Mouse (Mus musculus) neural tube, embryonic 11.5 days (tissue): ENCODE results near the gene Rnls. TPM values are rescaled to one million over a fixed set of nuclear protein-coding genes. Genes with fewer than 3 reads are reported as not detected.

Experiments used
- ATAC-seq: fragments of 200-750 bp; cut with Nextera tagmentation; 2 replicates; pipeline ENCODE4 v1.8.0; 2017; ENCODE audit warnings: moderate number of reproducible peaks, mild to moderate bottlenecking, moderate TSS enrichment, moderate library complexity; ENCODE audit not compliant: insufficient read depth, low FRiP score, low TSS enrichment
- DNase-seq: peaks from one replicate; pipeline ENCODE4 v3.0.0-alpha.2; 2015; ENCODE audit warnings: low spot score
- H3K27ac ChIP-seq: fragments of 300-500 bp; sonication (generic); 2 replicates; pipeline ENCODE4 v1.5.1; 2014; ENCODE audit warnings: low read depth, mild to moderate bottlenecking, low read length
- H3K27me3 ChIP-seq: fragments of 300-500 bp; sonication (generic); 2 replicates; pipeline ENCODE4 v1.6.1; 2014; ENCODE audit warnings: mild to moderate bottlenecking, low read length, mixed read lengths; ENCODE audit not compliant: control insufficient read depth, insufficient read depth
- H3K36me3 ChIP-seq: fragments of 300-500 bp; sonication (generic); 2 replicates; pipeline ENCODE4 v1.6.1; 2014; ENCODE audit warnings: mild to moderate bottlenecking, low read length, moderate library complexity, mixed read lengths; ENCODE audit not compliant: control insufficient read depth, insufficient read depth
- H3K4me1 ChIP-seq: fragments of 300-500 bp; sonication (generic); 2 replicates; pipeline ENCODE4 v1.6.1; 2014; ENCODE audit warnings: low read length, mixed read lengths; ENCODE audit not compliant: control insufficient read depth, insufficient read depth
- H3K4me2 ChIP-seq: fragments of 300-500 bp; sonication (generic); 2 replicates; pipeline ENCODE4 v1.6.1; 2014; ENCODE audit warnings: low read depth, mild to moderate bottlenecking, moderate library complexity
- H3K4me3 ChIP-seq: fragments of 300-500 bp; sonication (generic); 2 replicates; pipeline ENCODE4 v1.5.1; 2014; ENCODE audit warnings: low read depth, low read length
- H3K9ac ChIP-seq: fragments of 300-500 bp; sonication (generic); 2 replicates; pipeline ENCODE4 v1.6.1; 2014; ENCODE audit warnings: mild to moderate bottlenecking, low read length
- H3K9me3 ChIP-seq: fragments of 300-500 bp; sonication (generic); 2 replicates; pipeline ENCODE4 v1.6.1; 2016; ENCODE audit warnings: low read length; ENCODE audit not compliant: control insufficient read depth
- WGBS: fragments of 180-500 bp; shearing (Covaris S2); extraction: QIAGEN DNeasy Blood & Tissue Kit; methylation state at CpG from one replicate; pipeline ENCODE4 v1.1.7; 2014; 5-methylcytosine and 5-hydroxymethylcytosine counted together
- polyA plus RNA-seq: library from polyadenylated mRNA; unstranded; fragments of >200 nt; fragmentation: Nextera tagmentation; extraction: Ambion mirVana; gene quantifications from 2 replicates; pipeline ENCODE4 v1.2.1, GENCODE M21; 2014

Rnls gene
- polyA plus RNA-seq, 1 experiment from 2014 or later: 8.2 TPM

GRCm38 (mm10) chr19:33179595-33179994, 212.5 kb downstream of the Rnls start:
- 79% methylated on average over 5 of the region's 5 CpGs for WGBS
- H3K4me3 ChIP-seq: no peak overlapping the region
- H3K4me1 ChIP-seq: no peaks in the 10 kb centered on the region
- no peak overlapping the region for H3K27ac ChIP-seq
- no peak overlapping the region for H3K9ac ChIP-seq
- no peaks in the 10 kb centered on the region for H3K36me3 ChIP-seq
- no peaks in the 10 kb centered on the region for H3K27me3 ChIP-seq
- DNase-seq (no peak), ATAC-seq (no peak)
- no peaks in the 10 kb centered on the region for H3K9me3 ChIP-seq
- no peak overlapping the region for H3K4me2 ChIP-seq

- Histone ChIP-seq H3K27me3 (no peaks in the 10 kb centered on the region), H3K9me3 (no peaks in the 10 kb centered on the region), H3K9ac (no peak overlapping the region), H3K27ac (no peak overlapping the region), H3K36me3 (no peaks in the 10 kb centered on the region), H3K4me3 (no peak overlapping the region), H3K4me2 (no peak overlapping the region), H3K4me1 (no peaks in the 10 kb centered on the region)
- 47% methylated on average over 3 of the region's 3 CpGs for WGBS
- ATAC-seq (no peak), DNase-seq (no peak)
Measured at GRCm38 (mm10) chr19:33178866-33179265, 213.2 kb downstream of the Rnls start.

GRCm38 (mm10) chr19:33178367-33178766, 213.7 kb downstream of the Rnls start:
- no peaks in the 10 kb centered on the region for H3K27me3 ChIP-seq
- no peak overlapping the region for H3K27ac ChIP-seq
- DNase-seq (no peak), ATAC-seq (no peak)
- H3K9ac ChIP-seq: no peak overlapping the region
- no peaks in the 10 kb centered on the region for H3K36me3 ChIP-seq
- no peak overlapping the region for H3K4me2 ChIP-seq
- no peaks in the 10 kb centered on the region for H3K9me3 ChIP-seq
- H3K4me1 ChIP-seq: no peaks in the 10 kb centered on the region
- H3K4me3 ChIP-seq: no peak overlapping the region
- WGBS: 45% methylated on average over 6 of the region's 6 CpGs

GRCm38 (mm10) chr19:33173991-33174390, 218.1 kb downstream of the Rnls start:
- no peak overlapping the region for H3K9ac ChIP-seq
- no peaks in the 10 kb centered on the region for H3K27me3 ChIP-seq
- ATAC-seq (no peak), DNase-seq (no peak)
- H3K27ac ChIP-seq: no peak overlapping the region
- H3K4me1 ChIP-seq: no peaks in the 10 kb centered on the region
- no peaks in the 10 kb centered on the region for H3K9me3 ChIP-seq
- H3K4me3 ChIP-seq: no peak overlapping the region
- H3K36me3 ChIP-seq: no peaks in the 10 kb centered on the region
- H3K4me2 ChIP-seq: no peak overlapping the region

- WGBS: 89% methylated on average over 6 of the region's 6 CpGs
- H3K9me3 ChIP-seq: no peaks in the 10 kb centered on the region
- ATAC-seq (no peak), DNase-seq (no peak)
- no peak overlapping the region for H3K4me3 ChIP-seq
- no peak overlapping the region for H3K4me2 ChIP-seq
- no peaks in the 10 kb centered on the region for H3K27me3 ChIP-seq
- no peak overlapping the region for H3K9ac ChIP-seq
- H3K36me3 ChIP-seq: no peaks in the 10 kb centered on the region
- H3K27ac ChIP-seq: no peak overlapping the region
- H3K4me1 ChIP-seq: no peaks in the 10 kb centered on the region
Measured at GRCm38 (mm10) chr19:33169881-33170280, 222.2 kb downstream of the Rnls start.

- Histone ChIP-seq H3K27me3 (no peaks in the 10 kb centered on the region), H3K27ac (no peak overlapping the region), H3K9ac (no peak overlapping the region), H3K4me1 (no peaks in the 10 kb centered on the region), H3K4me2 (no peak overlapping the region), H3K4me3 (no peak overlapping the region), H3K36me3 (no peaks in the 10 kb centered on the region), H3K9me3 (no peaks in the 10 kb centered on the region)
- ATAC-seq (no peak), DNase-seq (no peak)
- 76% methylated on average over 17 of the region's 17 CpGs for WGBS
Measured at GRCm38 (mm10) chr19:33167528-33168264, 224.4 kb downstream of the Rnls start.

- no peaks in the 10 kb centered on the region for H3K4me1 ChIP-seq
- 83% methylated on average over 5 of the region's 5 CpGs for WGBS
Measured at GRCm38 (mm10) chr19:33164801-33165200, 227.3 kb downstream of the Rnls start.

GRCm38 (mm10) chr19:33161903-33162302, 230.2 kb downstream of the Rnls start:
- Histone ChIP-seq H3K36me3 (no peaks in the 10 kb centered on the region), H3K9ac (no peak overlapping the region), H3K4me1 (no peaks in the 10 kb centered on the region), H3K4me3 (no peak overlapping the region), H3K4me2 (no peak overlapping the region), H3K9me3 (no peaks in the 10 kb centered on the region), H3K27me3 (no peaks in the 10 kb centered on the region), H3K27ac (no peak overlapping the region)
- ATAC-seq (no peak), DNase-seq (no peak)
- WGBS: 93% methylated on average over 1 of the region's 1 CpGs

More at GRCm38 (mm10) chr19:33164801-33165200, 227.3 kb downstream of the Rnls start:
- Histone ChIP-seq H3K9ac (no peak overlapping the region), H3K9me3 (no peaks in the 10 kb centered on the region), H3K4me2 (no peak overlapping the region), H3K36me3 (no peaks in the 10 kb centered on the region), H3K27me3 (no peaks in the 10 kb centered on the region), H3K27ac (no peak overlapping the region), H3K4me3 (no peak overlapping the region)
- no peak for ATAC-seq
- no peak for DNase-seq

GRCm38 (mm10) chr19:33159897-33160296, 232.2 kb downstream of the Rnls start:
- Histone ChIP-seq H3K27me3 (no peaks in the 10 kb centered on the region), H3K36me3 (no peaks in the 10 kb centered on the region), H3K9me3 (no peaks in the 10 kb centered on the region), H3K4me1 (no peaks in the 10 kb centered on the region), H3K4me2 (no peak overlapping the region), H3K27ac (no peak overlapping the region), H3K9ac (no peak overlapping the region), H3K4me3 (no peak overlapping the region)
- ATAC-seq (no peak), DNase-seq (no peak)
- WGBS: 91% methylated on average over 2 of the region's 2 CpGs
